Mouse (Mus musculus): ENCODE measurements around the gene Slc4a2.

- no peak for TF ChIP-seq POLR2A (IDR thresholded peaks at IDR 0.05; ENCODE audit: extremely low read depth, insufficient read depth, low read length)
- no peak for TF ChIP-seq CTCF (IDR thresholded peaks at IDR 0.05; ENCODE audit: low read depth, low read length)
Measured at GRCm38 (mm10) chr5:24384407-24384806, 39.2 kb upstream of the Slc4a2 start.

All from liver, adult 2 months (tissue).